Mouse (Mus musculus) CH12F3 (cell line): ENCODE data around the gene Arhgap22.

Experiments
- in situ Hi-C: fragments of 300-500 bp; cut with MboI; formaldehyde crosslinking; loops from 2 replicates; pipeline ENCODE4 v1.14.3; 2020; ENCODE audit warnings: low sequenced_read_pairs

Gene Arhgap22

GRCm38 (mm10) chr14:33362122-33362521 lies 148.3 kb downstream of the Arhgap22 start:
- in situ Hi-C loops: loop anchor here (10.0 kb wide), 1 partner anchor 147 kb away; the partner anchor contains the start of gene Arhgap22

DNA sequence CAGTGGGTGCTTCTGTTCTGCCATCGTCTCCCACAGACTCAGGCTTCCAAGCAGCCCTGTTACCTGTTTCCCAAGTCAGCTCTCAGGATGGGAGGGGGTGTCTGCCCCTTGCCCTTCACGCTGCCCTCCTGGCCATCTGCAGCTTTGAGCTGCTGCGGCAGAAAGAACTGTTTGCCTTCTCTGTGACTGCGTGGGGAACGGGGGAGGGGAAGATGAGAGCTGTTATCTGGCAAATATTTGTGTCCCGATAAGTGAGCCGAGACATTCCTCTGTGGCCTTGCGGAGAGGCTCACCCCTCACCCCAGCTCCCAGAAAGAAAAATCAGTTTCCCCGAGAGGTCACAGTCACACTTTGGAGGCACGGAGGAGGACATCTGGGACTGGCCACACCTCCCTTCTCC lies 149.0 kb downstream of the Arhgap22 start:
- in situ Hi-C loops: loop anchor here (10.0 kb wide), 1 partner anchor 148 kb away; the partner anchor contains the start of gene Arhgap22

GRCm38 (mm10) chr14:33363611-33364010 lies 149.8 kb downstream of the Arhgap22 start:
- in situ Hi-C loops: loop anchor here (10.0 kb wide), 1 partner anchor 149 kb away; the partner anchor contains the start of gene Arhgap22

DNA sequence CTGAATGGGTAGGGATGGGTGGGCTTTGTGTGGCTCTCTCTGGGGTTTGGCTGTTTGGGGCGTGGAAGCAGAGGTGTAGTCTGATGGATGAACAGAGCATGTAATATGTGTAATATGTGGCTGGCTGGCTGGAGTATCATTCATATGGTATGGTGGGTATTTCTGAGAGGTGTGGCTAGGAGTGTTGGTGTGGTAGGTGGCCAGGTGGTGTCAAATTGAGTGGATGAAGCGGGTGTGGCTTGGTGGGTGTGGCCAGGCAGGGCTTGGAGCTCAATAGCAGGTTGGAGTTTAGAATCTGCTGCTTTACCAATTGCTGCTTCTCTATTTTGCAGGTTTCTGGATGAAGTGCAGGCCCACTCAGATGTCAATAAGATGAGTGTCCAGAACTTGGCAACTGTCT lies 150.2 kb downstream of the Arhgap22 start:
- in situ Hi-C loops: loop anchor here (10.0 kb wide), 1 partner anchor 149 kb away; the partner anchor contains the start of gene Arhgap22

- in situ Hi-C loops: loop anchor here (10.0 kb wide), 1 partner anchor 152 kb away; the partner anchor contains the start of gene Arhgap22
Observed at GRCm38 (mm10) chr14:33366891-33367777, 153.3 kb downstream of the Arhgap22 start.

DNA sequence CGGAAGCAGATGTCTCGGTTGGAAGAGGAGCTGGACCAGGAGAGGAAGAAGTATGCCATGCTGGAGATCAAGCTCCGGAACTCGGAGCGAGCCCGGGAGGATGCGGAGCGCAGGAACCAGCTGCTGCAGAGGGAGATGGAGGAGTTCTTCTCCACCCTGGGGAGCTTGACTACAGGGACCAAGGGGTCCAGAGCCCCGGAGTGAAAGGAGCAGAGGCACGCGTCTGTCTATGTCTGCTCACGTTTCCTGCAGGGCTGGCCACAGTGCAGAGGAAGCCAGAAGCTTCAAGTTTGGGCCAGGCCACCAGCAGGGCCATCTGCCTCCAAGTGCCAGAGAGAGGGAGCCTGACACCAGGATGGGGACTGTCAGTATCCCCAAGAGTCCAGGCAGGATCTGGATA lies 155.5 kb downstream of the Arhgap22 start:
- in situ Hi-C loops: loop anchor here (10.0 kb wide), 1 partner anchor 155 kb away; the partner anchor contains the start of gene Arhgap22

GRCm38 (mm10) chr14:33370056-33370455 lies 156.2 kb downstream of the Arhgap22 start:
- in situ Hi-C loops: no loop called here

DNA sequence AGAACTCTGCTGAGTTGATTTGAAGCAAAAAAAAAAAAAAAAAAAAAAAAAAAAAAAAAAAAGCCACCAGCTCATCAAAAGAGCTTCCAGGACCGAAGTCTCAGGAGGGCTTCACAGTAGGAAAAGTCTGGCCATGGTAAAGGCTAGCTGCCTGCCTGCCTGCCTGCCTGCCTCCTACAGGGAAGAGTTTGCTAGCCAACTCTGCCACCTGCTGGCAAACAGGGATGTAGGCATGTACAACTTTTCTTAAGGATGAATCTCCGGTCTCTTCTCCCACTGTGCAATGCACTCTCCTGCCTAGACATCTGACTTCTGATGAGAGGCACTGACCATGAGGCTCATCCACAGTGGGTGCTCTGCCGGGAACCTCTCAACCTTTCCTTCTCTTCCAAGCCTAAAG lies 157.4 kb downstream of the Arhgap22 start:
- in situ Hi-C loops: no loop called here

DNA sequence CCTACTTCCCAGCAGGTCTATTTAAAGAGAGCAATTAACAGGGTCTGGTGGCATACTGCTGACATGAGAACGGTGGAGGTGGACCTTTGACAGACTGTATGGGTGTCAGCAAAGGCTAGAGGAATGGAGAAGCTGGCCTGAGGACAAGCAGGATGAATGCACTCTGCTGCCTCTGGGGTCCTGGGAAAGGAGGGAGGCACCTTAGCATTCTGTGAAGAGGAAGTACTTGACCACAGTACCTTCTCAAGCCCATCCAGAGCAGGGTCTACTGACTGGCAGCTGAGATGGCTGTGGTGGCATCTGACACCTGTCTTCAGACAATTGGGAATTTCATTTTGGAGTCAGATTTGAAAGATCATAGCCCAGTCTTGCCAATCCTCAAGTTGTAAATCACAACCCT lies 159.4 kb downstream of the Arhgap22 start:
- in situ Hi-C loops: no loop called here

DNA sequence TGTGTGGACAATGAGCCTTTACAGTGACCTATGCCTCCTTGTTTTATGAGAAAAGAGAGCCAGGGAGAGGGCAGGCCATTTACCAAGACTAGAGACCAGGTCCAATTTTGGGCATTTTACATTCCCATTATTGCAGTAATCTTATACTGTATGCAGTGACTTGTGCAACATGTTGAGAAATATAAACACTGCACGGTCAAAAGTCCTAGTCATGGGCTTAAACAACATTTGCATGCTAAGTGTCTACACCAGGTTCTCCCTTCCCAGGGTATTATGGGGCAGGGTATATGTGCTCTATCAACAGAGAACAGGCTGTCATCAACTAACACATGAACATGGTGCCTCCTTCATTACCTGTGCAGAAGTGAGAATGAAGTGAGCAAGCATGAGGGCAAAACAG lies 160.3 kb downstream of the Arhgap22 start:
- in situ Hi-C loops: no loop called here

DNA sequence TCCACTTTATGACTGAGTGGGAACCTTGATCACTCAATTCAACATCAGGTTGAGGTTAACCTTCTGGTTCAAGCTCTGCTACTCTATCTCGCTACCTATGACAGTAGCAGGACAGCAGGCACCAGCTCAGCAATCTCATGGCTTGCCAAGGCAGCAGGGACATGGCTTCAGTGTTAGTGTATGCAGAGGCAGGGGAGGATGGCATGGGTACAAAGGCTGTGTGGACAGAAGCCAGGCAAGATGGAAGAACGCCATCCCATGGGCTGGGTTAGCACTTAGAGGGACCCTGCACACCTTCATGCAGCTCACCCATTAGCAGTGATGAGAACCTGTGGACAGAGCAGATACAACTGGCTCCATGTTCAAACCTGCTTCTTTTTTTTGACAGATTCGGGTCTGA lies 163.4 kb downstream of the Arhgap22 start:
- in situ Hi-C loops: no loop called here

- in situ Hi-C loops: no loop called here
Observed at GRCm38 (mm10) chr14:33378723-33379122, 164.9 kb downstream of the Arhgap22 start.

- in situ Hi-C loops: no loop called here
Observed at GRCm38 (mm10) chr14:33380830-33381457, 167.1 kb downstream of the Arhgap22 start.

- in situ Hi-C loops: no loop called here
Observed at GRCm38 (mm10) chr14:33398065-33398860, 184.4 kb downstream of the Arhgap22 start.

GRCm38 (mm10) chr14:33400019-33400418 lies 186.2 kb downstream of the Arhgap22 start:
- in situ Hi-C loops: no loop called here

- in situ Hi-C loops: no loop called here
Observed at GRCm38 (mm10) chr14:33402331-33402730, 188.5 kb downstream of the Arhgap22 start.

DNA sequence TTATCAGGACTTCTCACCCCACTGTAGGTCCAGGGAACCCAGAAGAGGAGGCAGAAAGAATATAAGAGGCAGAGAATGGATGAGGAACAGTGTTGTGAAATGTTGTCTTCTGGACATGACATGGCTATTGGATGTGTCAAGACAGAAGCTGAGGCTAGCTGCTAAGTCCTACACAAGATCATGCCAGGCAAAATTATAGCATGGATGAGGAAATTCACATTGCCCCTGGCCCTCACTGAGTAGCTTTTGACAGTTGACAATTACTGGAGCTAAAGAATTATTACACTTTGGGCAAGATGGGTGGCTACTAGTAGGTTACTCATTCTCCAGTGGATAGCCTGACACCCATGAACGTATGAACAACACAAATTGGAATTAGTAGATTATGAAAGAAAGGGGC lies 201.9 kb downstream of the Arhgap22 start:
- in situ Hi-C loops: no loop called here

DNA sequence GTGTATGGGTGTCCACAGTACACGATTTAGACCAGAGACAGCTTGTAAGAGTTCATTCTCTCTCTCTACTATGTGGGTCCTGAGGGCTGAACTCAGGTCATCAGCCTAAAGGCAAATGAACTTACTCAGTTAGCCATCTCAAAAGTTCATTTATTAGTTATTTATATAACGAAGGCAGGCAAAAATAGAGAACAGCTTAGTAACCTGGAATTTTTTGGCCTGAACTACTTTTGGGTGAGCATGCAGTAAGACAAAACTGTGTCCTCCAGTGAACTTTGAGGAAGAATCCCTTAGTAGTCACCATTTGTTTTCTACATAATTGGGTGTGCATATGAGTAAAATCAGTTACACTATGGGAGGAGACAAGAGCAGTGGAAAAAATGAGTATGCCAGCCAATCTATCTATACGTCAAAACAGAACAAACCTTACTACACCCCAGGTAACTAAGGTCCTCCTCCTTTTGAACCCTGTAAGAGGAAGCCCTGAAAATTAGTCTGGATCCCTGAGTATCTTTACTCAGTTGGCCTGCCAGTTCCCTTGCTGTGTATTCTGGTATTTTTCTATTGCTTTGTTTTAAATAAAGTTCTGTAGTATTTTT lies 204.6 kb downstream of the Arhgap22 start:
- in situ Hi-C loops: no loop called here
